In genomic region chr5:24526889-24527230, GRCm38 (mm10) we compare ENCODE assay signal across 10 mouse cellular contexts. TPM values are rescaled to one million over a fixed set of nuclear protein-coding genes. Genes with fewer than 3 reads are reported as not detected.
DNase-seq lines count a peak whose midpoint lies in the region; ATAC-seq and TF ChIP-seq lines count a peak whose summit lies in the region.
"Had no signal": no experiment of that assay in that cellular context is flagged by ENCODE, and none has a peak within 500 bp of the region (broad histone marks: within the 10 kb centered on the region; RNA-seq: fewer than 3 reads in every experiment).

TSS of gene Gbx1 (minus strand) at chr5:24527202.

- intact Hi-C loops in heart, postnatal 14 days (cut with DNase I) = no loop called here

- H3K27me3 ChIP-seq in kidney, adult 2 months (replicated peaks; ENCODE audit: control insufficient read depth, insufficient read depth, low read length) = peaks cover 4% of the 10 kb centered on the region
- H3K27me3 ChIP-seq in liver, embryonic 13.5 days = peaks cover 99% of the 10 kb centered on the region
- peaks cover 52% of the 10 kb centered on the region for H3K27me3 ChIP-seq in small intestine, adult 2 months (ENCODE audit: control insufficient read depth, insufficient read depth, low read length)

- no peak for ATAC-seq in liver, embryonic 13.5 days (ENCODE audit: low read depth)
- ATAC-seq: Patski had no signal

- no peak for DNase-seq in kidney, adult 2 months
- DNase-seq in kidney, adult 9 months = no peak
- peak; percentile 53 to 57 for DNase-seq in heart, postnatal 14 days
- no peak for DNase-seq in liver, embryonic 13.5 days
- DNase-seq in spleen, postnatal 4 days (ENCODE audit: low spot score in 2 of 2) = no peak
- DNase-seq in layer of hippocampus, postnatal 10 days (ENCODE audit: low spot score in 2 of 2) = no peak

- no peak within 1 kb of the TSS for H3K27ac ChIP-seq in kidney, adult 2 months (ENCODE audit: insufficient read depth, low read depth, low read length)
- H3K27ac ChIP-seq in bone marrow macrophage, adult 2 months (ENCODE audit: insufficient read depth, low read depth, low read length) = no peak within 1 kb of the TSS
- H3K27ac ChIP-seq in liver, embryonic 13.5 days = no peak within 1 kb of the TSS
- H3K27ac ChIP-seq in small intestine, adult 2 months (ENCODE audit: insufficient read depth, low read depth, low read length) = no peak within 1 kb of the TSS

- H3K36me3 ChIP-seq in kidney, adult 2 months (ENCODE audit: control insufficient read depth, insufficient read depth, low read length) = no peaks in the 10 kb centered on the region
- no peaks in the 10 kb centered on the region for H3K36me3 ChIP-seq in liver, embryonic 13.5 days
- no peaks in the 10 kb centered on the region for H3K36me3 ChIP-seq in small intestine, adult 2 months (ENCODE audit: control insufficient read depth, insufficient read depth, low read length)

- no peak for TF ChIP-seq CTCF in kidney, adult 2 months (conservative IDR thresholded peaks at IDR 0.05; ENCODE audit: insufficient read depth, insufficient read length, low read depth, low read length)
- no peak for TF ChIP-seq CTCF in bone marrow macrophage, adult 2 months (IDR thresholded peaks at IDR 0.05; ENCODE audit: low read depth, low read length)
- no peak for TF ChIP-seq CTCF in small intestine, adult 2 months (IDR thresholded peaks at IDR 0.05; ENCODE audit: extremely low read depth, insufficient read length, insufficient replicate concordance, low read depth, low read length)

- H3K9ac ChIP-seq in liver, embryonic 13.5 days = no peak within 1 kb of the TSS

- H3K4me1 ChIP-seq in kidney, adult 2 months (ENCODE audit: control insufficient read depth, insufficient read depth, low read length) = no peaks in the 10 kb centered on the region
- H3K4me1 ChIP-seq in bone marrow macrophage, adult 2 months (ENCODE audit: control insufficient read depth, insufficient read depth, low read length) = no peaks in the 10 kb centered on the region
- H3K4me1 ChIP-seq in liver, embryonic 13.5 days (replicated peaks) = peaks cover 8% of the 10 kb centered on the region
- H3K4me1 ChIP-seq in small intestine, adult 2 months (ENCODE audit: control insufficient read depth, insufficient read depth, insufficient read length, low read length) = peaks cover 4% of the 10 kb centered on the region; the same call in 1 of the 2 replicates

- H3K9me3 ChIP-seq in liver, embryonic 13.5 days (replicated peaks) = no peaks in the 10 kb centered on the region

- TF ChIP-seq POLR2A in kidney, adult 2 months (IDR thresholded peaks at IDR 0.05; ENCODE audit: low read depth, low read length) = no peak
- TF ChIP-seq POLR2A in bone marrow macrophage, adult 2 months (IDR thresholded peaks at IDR 0.05; ENCODE audit: borderline replicate concordance, low read depth, low read length) = no peak
- TF ChIP-seq POLR2A in small intestine, adult 2 months (IDR thresholded peaks at IDR 0.05; ENCODE audit: low read depth, low read length) = no peak

- peak within 1 kb of the TSS; percentile 9 for H3K4me3 ChIP-seq in kidney, adult 2 months (ENCODE audit: insufficient read depth, low read depth, low read length)
- H3K4me3 ChIP-seq in bone marrow macrophage, adult 2 months (ENCODE audit: insufficient read depth, low read length) = peak within 1 kb of the TSS; percentile 12; the same call in 1 of the 2 replicates
- H3K4me3 ChIP-seq in liver, embryonic 13.5 days (replicated peaks) = peak within 1 kb of the TSS; percentile 40
- H3K4me3 ChIP-seq in small intestine, adult 2 months (ENCODE audit: low read depth, low read length) = peak within 1 kb of the TSS; percentile 34

- H3K4me2 ChIP-seq in liver, embryonic 13.5 days = peak within 1 kb of the TSS; percentile 56

- WGBS in kidney, adult 2 months = 2% methylated on average over 48 of the region's 49 CpGs
- WGBS in liver, embryonic 13.5 days (ENCODE audit: insufficient replicate concordance) = 2% methylated on average over 29 of the region's 49 CpGs
- WGBS in small intestine, adult 2 months = 1% methylated on average over 44 of the region's 49 CpGs

RNA-seq across cellular contexts. Expression of gene Gbx1, which starts in this region (rescaled TPM):
- 0.05 and 0.11 TPM in 2 replicates for polyA plus RNA-seq in kidney, adult 2 months (2012; rRNA removed)
- polyA plus RNA-seq in bone marrow macrophage, adult 2 months (2012; ENCODE audit: insufficient read depth, insufficient read length, missing spikeins) = not detected in 2 replicates
- not detected for total RNA-seq in heart, postnatal 14 days (2021)
- polyA plus RNA-seq in liver, embryonic 13.5 days (2015; fragmentation: Nextera tagmentation; extraction: Ambion mirVana) = 0.02 TPM in 1 of 2 replicates, not detected in the other
- not detected in 2 replicates for polyA plus RNA-seq in small intestine, adult 2 months (2012; rRNA removed)
- not detected for total RNA-seq in layer of hippocampus, postnatal 10 days (2021)
- total RNA-seq: heart, postnatal 36 days had no signal
- polyA plus RNA-seq: Patski had no signal

Comparison
In these comparisons a context has a peak if more than half of its experiments do, and no peak if none do; other contexts are left out.
1. Peak in DNase-seq in heart, postnatal 14 days; RNA of the gene not detected or under 1 TPM.